Mouse (Mus musculus) left cerebral cortex, postnatal 4 days (tissue): Measurements from ENCODE around the gene Ano6. TPM values are rescaled to one million over a fixed set of nuclear protein-coding genes. Genes with fewer than 3 reads are reported as not detected.

Experiments used
- DNase-seq: peaks from one replicate; pipeline ENCODE4 v3.0.0-alpha.2; 2022
- intact Hi-C: fragments of 180-260 bp; cut with DNase I; formaldehyde crosslinking; loops from one replicate; pipeline ENCODE4 v1.15.1; 2025
- total RNA-seq, 2 experiments: library from RNA; stranded (reverse); gene quantifications; 2 replicates each; pipeline ENCODE4 v1.2.3; 2021

The Ano6 gene
- total RNA-seq, 2 experiments from 2014 or later: 26.9 to 27.2 TPM

DNA sequence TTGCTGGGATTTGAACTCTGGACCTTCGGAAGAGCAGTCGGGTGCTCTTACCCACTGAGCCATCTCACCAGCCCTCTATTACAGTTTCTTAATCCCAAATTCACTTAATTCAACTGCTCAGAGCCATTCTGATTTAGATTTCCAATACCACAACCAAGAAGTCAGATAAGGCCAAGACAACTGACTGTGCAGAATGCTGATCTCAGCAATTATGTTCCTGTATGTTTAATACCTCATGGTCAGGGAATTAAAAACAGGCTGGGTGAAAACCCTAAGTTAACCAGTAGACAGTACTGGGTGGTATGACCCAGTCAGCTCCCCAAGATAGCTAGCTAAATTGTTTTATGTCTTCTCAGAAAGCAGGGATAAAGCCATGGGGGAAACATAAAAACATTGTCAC is 176.3 kb downstream of the Ano6 start:
- intact Hi-C loops: no loop called here
- DNase-seq: no peak

DNA sequence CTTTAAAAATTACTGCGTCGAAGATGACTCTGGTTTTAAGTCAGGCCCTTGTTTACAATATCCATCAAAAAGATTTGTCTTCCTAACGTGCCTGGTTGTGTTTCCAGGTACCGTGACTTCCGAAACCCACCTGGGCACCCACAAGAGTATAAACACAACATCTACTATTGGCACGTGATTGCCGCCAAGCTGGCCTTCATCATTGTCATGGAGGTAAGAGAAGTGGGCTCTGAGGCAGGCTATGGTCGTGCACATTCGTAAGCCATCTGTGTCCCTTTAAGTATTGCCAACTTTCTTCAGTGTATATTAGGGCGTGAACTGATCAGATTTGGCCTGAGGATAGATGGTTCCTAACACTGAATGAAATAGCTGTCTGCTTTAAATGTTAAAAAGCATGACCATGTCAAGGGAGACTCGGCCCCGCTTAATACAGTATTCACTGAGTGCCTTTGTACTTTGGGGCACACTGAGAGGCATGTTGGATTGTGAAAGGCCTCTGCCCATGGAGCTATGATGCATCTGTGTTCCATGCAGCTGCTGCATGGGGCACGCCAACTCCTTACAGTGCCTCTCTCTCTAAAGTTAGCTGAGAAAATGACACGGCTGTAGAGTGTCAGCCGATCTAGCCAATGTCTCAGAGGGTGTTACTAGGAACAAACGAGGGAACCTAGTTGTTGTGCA is 177.0 kb downstream of the Ano6 start:
- intact Hi-C loops: no loop called here
- no peak for DNase-seq

DNA sequence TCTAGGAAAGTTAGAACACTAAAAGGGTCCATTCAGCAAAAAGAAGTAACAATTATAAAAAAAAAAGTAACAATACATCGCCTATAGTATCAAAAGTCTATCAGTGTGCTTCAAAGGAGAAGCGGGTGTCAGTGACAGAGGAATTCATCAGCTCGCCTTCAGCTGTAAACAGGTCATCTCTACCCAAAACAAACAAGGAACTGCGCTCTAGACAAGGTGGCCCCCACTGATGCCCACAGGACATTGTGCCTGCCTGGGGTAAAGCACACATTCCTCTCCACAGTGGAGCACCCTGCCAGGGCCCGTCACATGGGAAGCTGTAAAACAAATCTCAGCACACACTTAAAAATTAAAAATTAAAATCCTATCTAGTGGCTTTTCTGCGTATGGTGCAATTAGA is 179.0 kb downstream of the Ano6 start:
- no peak for DNase-seq
- intact Hi-C loops: no loop called here

DNA sequence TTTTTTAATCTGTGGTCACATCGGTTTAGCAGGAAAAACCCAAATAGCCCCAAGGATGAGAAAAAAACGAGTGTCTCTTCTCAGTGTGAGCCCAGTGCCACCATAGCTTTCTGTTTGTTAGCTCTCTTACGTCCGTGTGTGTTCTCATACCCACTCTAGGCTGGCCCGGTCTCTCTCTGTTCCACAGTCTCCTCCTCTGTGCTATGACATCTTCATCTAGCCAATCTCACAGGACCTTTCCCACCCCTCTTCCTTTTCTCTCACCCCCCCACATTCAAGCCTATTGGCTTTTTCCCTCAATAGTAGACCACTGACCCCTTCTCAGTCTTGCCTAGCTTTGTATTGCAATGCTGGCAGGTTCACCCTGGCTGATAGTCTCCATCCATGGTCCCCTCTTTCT is 179.5 kb downstream of the Ano6 start:
- DNase-seq: no peak
- intact Hi-C loops: no loop called here

DNA sequence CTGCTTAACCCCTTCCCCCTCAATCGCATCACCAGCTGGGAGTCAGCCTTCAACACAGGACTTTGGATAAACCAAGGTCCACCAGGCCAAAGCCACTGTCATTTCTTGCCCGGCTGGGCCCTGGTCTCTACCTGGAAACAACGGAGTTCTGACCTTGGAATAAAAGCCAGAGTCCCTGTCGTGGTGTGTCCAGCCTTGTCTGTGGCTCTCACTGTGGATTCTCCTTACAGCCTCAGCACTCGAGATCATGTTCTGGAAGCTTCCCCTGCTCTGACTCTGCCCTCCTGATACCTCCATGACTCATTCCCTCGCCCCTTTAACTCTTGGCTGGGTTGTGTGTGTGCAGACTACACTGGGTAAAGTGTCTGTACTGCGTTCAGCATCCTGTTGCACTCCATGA is 180.0 kb downstream of the Ano6 start:
- intact Hi-C loops: no loop called here
- DNase-seq: no peak

DNA sequence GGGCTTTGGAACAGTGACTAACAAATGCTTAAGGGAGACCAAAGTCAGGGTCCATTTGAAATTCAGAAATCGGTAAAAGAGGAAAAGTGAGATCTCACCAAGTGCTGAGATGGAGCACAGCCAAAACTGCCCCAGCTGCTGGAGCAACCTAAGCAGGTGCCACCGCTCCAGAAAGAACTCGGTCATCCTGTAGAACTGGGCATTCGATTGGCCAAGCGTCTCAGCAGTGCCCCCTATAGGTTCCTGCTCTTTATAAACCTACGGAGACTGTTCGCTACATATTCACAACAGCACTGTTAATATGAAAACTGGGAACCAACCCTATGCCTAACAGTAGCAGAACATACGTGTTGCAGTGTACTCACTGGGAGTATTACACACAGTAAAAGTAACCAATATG is 180.7 kb downstream of the Ano6 start:
- intact Hi-C loops: no loop called here
- DNase-seq: no peak

DNA sequence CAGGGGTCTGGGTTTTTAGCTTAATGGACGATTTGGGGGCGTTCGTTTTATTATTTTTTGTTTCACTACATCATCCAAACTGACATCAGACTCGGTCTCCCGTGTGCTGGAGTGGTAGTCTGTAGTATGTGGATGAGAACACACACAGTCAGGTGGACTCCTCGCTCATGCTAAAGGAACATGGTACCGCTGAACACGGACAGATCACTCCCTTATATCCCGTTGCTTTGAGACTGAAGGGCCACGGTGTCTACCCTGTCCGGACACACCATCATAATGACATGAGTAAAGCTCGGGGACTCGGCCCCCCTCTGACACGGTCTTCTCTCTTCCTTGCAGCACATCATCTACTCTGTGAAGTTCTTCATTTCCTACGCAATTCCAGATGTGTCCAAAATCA is 181.5 kb downstream of the Ano6 start:
- intact Hi-C loops: no loop called here
- no peak for DNase-seq

DNA sequence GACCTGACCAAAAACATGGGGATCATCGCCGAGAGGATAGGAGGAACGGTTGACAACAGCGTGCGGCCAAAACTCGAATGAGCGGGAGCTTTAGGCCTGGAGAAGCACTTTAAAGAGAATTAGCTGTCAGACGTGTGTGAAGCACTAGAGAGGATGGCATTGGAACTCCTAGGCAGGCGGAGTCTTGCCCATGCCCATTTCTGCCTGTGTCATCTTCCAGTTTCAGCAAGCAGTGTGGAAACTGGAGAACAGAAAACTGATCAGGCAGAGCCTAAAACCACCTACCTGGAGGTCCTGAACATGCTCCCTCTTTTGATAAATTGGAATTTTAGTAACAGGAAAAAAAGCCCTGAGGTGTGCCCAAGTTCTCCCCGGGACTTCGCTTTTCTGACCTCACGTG is 182.0 kb downstream of the Ano6 start:
- intact Hi-C loops: no loop called here
- DNase-seq: no peak

DNA sequence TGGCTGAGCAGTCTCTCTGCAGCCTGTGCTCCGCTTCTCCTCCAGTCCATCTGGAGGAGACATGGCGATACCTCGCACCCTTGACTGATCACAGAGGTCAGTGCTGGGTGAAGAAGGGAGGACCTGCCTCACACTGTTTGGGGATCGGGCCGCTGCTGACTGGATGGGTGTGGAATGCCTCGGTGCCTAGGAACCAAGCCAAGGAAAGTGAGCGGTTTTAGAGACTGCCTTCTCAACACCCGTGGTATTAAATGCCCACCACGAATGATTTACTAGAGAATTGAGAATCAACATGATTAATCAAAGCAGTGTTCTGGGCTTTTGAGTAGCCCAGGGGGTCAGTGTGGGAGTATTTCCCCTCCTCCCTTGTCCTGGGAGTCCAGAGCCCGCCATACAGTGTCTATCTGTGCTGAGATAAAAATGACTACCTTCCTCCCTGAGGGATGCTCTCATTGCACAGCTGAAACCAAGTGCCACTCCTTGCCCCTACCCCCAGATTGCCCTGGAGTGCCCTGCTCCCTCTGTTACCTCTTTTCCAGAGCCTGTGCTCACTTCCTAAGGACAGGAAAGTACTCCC is 183.5 kb downstream of the Ano6 start:
- no peak for DNase-seq
- intact Hi-C loops: no loop called here

DNA sequence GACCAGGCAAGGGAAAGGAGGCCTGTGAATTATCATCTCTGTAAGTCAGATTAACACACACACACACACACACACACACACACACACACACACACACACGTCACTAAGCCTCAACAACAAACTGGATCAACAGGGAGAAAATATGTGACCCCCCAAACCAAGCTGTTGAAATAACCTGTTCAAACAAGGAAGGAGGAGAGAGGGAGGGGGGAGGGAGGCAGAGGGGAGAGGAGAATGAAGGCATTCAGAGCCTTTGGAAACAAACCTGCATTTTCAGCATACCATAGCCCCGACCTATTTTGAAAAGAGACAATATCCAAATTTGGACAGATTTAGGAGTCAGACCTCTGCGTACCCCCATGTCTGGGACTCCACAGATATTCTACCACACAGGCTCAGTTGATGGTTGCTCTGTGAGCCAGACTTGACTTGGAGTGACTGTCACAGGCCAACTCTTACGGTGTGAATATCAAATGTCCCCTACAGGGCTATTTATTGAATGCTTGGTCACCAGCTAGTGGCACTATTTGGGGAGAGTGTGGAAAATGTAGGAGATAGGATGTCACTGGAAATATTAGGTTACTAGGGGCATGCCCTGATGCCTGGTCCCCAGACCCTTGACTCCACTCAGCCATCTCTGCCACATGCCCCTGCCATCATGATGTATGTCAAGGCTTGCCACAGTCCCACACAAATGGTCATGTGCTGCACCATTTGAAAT is 185.7 kb downstream of the Ano6 start:
- intact Hi-C loops: no loop called here
- DNase-seq: no peak

DNA sequence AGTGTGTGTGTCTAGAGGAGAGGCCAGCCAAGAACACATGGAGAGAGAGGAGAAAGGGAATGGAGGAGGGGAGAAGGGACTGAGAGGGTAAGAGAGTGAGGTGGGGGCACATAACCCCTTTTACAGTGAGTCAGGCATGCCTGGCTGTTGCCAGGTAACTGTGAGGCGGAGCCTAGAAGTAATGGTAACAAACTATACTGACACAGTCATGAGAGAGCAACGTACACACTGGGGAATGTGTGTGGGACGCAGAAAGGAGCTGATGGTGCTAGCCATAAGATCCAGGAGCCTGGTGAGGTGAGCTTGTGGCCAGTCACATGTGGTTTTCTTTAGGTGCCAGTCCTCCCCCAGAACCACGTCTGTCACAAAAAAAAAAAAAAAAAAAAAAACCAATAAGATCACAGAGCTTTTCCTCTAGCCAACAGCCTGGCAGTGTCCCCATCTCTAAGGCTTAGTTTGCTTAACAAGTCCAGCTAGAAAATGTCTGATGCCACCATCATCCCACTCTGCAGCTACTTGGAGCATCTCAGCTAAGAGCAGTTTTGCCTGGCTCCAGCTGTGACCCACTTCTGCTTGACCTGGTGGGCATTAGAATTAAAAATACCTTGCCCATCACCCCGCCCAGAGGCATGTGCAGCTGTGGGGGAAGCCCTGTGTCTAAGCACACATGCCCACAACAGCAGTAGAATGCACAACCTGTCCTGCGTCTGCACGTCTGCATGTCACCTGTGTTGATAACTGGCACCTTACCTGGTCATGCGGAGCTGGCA is 186.7 kb downstream of the Ano6 start:
- intact Hi-C loops: no loop called here

DNA sequence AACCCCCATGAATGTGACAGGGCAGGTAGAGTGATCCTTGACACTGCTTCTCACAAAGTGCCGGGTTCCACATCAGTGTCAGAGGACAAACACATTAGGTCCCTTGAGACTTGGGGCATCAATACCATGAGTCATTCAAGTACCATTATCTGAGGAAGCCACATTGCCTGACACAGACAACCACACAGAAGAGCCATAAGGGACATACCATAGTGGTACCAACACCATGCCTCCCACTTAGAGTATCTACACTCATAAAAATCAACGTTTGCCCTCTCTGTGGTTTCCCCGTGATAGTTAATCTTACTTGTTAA is 187.3 kb downstream of the Ano6 start:
- no peak for DNase-seq
- intact Hi-C loops: no loop called here

More for the DNA sequence above, 186.7 kb downstream of the Ano6 start:
- DNase-seq: no peak

DNA sequence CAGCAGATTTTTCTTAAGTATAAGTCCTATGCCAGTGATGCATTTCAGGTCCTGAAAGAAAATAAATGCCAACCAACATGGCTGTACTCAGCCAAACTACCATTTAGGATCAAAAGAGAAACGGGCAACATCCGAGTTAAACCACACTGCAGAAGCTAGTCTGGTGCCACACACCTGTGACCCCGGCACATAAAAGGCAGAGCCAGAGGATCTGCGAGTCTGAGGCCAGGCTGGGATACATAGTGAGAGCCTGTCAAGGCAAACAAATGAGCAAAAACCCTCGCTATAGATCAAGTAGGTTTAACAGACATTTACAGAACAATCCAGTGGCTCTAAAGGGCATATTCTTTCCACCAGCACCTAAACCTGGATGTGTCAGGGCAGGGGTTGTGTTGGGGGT is 190.0 kb downstream of the Ano6 start:
- DNase-seq: no peak
- intact Hi-C loops: no loop called here

DNA sequence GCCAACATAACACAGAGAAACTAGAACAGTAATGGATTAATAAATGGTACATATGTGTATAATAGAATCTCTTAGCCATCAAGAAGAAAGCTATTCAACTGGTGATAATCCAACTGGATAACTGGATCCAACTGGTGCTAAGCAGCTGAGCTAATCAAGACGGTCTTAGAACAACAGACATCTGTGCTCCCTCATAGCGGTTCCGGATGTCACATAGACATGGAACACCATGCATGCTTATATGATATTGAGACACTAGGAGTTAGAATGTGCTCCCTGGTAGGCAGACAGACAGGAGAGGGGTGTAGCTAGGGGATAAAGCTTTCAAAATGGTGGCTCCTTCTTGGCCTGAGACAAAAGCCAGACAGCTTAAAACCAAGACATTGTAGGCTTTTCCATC is 197.3 kb downstream of the Ano6 start:
- intact Hi-C loops: no loop called here

DNA sequence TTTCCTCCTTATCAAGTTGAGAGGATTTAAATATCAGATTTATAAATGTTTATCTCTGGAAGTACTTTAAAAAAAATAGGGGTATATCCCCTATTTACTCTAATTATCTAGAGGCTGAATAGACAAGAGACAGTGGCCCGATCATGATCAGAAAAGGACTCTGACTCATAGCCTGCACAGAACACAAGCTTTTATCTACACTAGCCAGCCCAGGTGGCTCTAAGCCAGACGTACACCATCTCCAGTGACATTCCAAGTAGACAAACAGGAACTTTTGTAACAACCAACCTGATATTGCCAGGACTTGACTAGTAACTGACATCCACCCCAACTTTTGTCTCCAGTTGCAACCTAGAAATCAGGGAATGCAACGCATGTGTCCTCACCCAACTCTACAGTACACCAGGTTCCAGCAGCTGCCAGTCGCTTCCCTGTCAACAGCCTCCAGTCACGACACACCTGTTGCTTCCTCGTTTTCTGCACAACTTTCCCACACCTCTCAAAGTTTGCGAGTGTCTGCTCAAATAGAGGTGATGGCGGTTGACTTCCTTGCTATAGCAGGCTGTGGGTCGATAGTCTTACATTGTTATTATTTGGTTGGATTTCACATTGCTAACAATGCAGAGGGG is 199.0 kb downstream of the Ano6 start:
- no peak for DNase-seq
- intact Hi-C loops: no loop called here

More for the DNA sequence above, 197.3 kb downstream of the Ano6 start:
- DNase-seq: no peak

DNA sequence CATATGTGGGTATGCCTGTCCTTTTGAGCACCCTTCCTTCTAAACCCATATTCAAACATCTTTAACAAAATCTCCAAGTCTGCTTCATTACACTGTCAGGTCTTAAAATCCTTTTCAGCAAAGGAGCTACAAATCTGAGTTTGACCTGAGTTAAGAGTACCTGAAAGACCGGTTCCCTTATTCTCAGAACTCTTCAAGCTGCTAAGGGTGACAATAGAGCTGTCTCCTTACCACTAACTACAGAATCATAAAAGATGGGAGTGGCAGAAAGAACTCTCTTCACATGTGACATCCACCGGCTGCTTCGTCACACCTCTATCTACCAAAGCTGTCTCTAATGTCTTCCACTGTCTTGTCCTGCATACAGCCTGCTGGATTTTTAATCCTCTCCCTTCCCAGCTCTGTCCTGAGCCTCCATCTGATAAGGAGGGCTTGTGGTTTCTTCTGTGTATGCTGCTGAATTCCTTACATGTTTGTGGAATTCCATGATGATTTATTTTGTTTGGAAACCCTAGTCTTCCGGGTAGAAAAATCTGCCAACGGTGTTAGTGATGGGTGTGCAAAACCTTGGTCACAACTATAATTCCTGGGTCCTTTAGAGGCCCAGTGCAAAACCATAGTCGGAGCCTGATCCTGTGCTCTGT is 212.4 kb downstream of the Ano6 start:
- no peak for DNase-seq
- intact Hi-C loops: no loop called here

DNA sequence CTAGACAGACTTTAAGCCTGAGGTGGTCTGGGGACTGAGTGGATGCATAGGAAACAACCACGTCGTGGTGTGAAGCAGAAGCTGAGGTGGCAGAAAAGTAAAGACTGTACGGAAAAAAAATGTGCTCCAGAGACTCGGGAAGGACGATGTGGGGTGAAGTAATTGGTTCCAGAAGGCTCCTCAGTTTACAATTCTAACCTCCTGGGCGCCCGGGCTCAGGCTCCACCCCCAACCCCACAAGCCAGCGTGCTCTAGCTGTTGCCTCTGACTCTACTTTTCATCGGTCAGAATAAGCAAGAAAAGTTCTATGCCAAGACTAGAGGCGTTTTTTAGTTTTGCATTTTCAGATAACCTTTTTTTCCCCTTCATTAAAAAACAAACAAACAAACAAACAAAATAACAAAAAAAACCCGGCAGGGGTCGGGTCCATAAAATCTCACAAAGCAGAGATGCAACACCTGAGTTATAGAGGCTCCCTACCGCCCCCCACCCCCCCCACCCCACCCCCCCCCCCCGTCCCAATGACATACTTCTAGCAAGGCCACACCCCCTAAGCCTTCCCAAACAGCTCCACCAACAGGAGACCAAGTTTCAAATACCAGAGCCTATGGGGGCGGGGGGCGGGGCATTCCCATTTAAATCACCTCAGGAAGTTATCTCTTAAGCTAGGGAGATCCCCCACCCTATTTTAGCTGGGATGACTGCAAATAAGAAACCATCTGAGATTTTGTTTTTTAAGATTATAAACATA is 221.2 kb downstream of the Ano6 start:
- intact Hi-C loops: no loop called here
- no peak for DNase-seq

DNA sequence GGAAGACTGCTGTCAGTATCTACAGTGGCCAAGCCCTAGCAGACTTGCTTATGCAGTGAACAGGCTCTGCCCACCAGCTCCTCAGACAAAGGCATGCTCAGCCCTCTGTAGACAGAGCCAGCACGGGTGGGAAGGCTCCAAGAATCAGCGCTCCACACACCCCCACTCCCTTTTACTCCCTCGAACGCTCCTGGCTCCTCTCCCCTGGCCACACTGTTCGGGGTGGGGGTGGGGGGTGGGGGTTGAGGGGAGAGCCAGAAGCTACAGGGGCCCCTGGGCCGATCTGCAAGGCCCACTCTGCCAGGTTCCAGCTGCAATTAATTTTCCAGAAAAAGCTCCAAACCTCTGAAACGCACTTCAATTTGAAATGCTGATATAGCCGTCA is 221.7 kb downstream of the Ano6 start:
- intact Hi-C loops: no loop called here
- peak; percentile 24 for DNase-seq

DNA sequence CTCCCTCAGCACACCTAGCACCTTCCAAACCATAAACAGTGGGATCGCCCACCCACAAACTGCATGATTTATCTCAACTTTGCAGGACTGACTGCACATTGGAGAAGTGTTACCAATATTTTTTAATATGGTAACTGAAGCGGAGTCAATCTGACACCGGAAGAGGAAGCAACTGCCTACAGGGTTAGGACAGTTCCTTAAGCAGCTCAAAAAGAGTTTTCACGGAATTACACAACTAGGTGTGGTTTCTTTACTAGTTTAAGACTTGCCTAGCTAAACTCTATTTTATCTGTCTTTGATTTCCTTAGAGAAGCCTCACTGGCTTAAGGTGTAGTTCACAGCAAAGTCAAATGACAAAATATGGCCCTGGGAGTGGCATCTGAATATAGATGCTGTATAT is 223.9 kb downstream of the Ano6 start:
- intact Hi-C loops: no loop called here
- DNase-seq: no peak

DNA sequence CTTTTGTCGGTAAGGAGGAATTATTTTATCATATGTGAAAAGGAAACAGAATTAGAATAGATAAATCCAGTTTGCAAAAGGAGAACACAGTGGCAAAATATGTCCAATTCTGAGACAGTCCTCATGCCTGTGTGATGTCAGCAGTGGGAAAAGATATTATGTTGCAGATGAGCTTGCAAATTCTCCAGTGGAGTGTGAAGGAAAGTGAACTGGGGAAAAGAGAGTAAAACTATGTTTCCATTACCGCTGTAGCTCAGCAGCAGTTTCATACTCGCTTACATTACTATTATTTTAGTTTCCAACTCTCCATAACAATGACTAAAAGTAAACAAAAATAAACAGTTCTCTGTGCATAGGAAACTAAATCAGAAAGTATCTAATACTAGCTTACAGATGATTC is 229.8 kb downstream of the Ano6 start:
- intact Hi-C loops: loop anchor here (10.0 kb wide), 1 partner anchor 264 kb away; the partner anchor contains the start of gene Arid2
- DNase-seq: no peak
